Mouse (Mus musculus): Measurements from ENCODE around the gene Rplp2. TPM values are rescaled to one million over a fixed set of nuclear protein-coding genes. Genes with fewer than 3 reads are reported as not detected.

Gene Rplp2
- polyA plus RNA-seq, 1 experiment from 2014 or later = 1,138 TPM

DNA sequence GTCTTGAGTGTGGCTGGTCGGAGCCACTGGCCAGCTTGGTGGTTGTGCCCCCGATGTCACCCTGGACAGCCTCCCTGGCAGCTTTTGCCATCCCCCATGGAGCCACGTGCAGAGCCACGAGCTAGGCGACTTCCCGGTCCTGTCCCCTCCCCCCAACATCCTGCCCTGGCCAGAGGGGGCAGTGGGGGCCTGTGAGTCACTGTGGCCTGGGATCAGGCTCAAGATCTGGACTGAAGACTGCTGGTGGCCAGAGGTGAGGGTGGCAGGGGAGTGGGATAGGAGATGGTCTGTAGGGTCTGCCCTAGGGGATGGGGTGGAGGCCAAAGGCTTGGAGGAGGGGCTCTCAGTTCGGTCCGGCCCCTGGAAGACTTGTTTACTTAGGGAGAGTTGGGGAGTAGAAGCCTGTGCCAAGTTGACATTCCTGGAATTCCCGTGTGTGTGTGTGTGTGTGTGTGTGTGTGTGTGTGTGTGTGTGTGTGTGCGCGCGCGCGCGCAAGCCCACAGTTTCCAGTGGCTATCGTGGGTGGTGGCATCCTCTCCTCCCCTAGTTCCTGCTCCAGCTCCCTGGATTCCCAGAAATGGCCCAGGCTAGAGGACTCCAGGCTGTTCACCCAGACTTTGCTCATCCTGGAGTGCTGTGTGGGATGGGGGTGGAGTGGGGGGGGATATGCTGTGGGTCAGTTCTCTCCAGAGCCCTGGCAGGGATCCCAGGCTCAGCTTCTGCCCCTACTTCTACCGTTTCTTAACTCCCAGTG is 29.2 kb downstream of the Rplp2 start:
- Histone ChIP-seq H3K36me3 (peaks cover 14% of the 10 kb centered on the region), H3K9me3 (replicated peaks) (no peaks in the 10 kb centered on the region), H3K4me1 (peaks cover 55% of the 10 kb centered on the region), H3K4me3 (peak overlapping the region; percentile 86), H3K27ac (peak overlapping the region; percentile 98), H3K27me3 (ENCODE audit: low read depth, poor library complexity, severe bottlenecking) (peaks cover 10% of the 10 kb centered on the region; the same call in 1 of the 2 replicates)
- WGBS = 1% methylated on average over 11 of the region's 17 CpGs
- DNase-seq (ENCODE audit: low spot score) = peak; percentile 76

GRCm38 (mm10) chr7:141476981-141477370 is 29.8 kb downstream of the Rplp2 start:
- peak overlapping the region; percentile 98 for H3K27ac ChIP-seq
- no peaks in the 10 kb centered on the region for H3K9me3 ChIP-seq (replicated peaks)
- WGBS = 18% methylated on average over 7 of the region's 7 CpGs
- H3K4me1 ChIP-seq = peaks cover 61% of the 10 kb centered on the region
- no peak for DNase-seq (ENCODE audit: low spot score)
- peaks cover 15% of the 10 kb centered on the region for H3K27me3 ChIP-seq (ENCODE audit: low read depth, poor library complexity, severe bottlenecking)
- peak overlapping the region; percentile 86 for H3K4me3 ChIP-seq
- H3K36me3 ChIP-seq = peaks cover 10% of the 10 kb centered on the region

DNA sequence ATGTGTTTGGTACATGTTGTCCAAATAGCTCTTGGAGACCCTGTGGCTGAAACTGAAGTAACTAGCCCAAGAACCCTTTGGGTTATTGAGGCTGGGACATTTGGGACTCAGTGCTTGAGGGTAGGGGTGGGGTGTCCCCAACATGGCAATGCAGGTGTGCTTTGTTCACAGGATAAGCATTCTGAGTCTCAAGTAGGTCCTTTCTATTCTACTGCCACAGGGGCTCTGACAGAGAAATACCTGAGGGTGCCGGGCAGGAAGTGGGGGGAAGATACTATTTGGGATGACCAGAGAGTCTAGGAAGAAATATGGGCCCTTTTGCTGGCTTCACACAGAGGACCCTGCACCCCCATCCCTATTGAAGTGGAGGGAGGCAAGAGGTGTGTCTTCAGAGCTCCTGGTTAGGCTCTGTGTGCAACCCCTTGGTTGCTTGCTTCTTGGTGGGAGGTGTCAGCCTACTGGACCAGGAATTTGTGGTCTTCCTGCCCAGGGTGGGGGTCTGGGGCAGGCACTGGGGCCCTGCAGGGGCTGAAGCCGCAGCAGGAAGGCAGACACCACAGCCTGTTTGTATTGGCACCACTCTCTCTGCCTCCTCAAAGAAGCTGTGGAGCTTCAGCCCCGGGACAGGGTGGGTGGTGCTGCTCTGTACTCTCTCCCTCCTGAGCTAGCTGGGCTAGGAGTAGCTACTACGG is 30.6 kb downstream of the Rplp2 start:
- Histone ChIP-seq H3K4me3 (no peak overlapping the region), H3K36me3 (peaks cover 2% of the 10 kb centered on the region), H3K4me1 (peaks cover 68% of the 10 kb centered on the region), H3K9me3 (replicated peaks) (no peaks in the 10 kb centered on the region), H3K27ac (no peak overlapping the region), H3K27me3 (ENCODE audit: low read depth, poor library complexity, severe bottlenecking) (peaks cover 23% of the 10 kb centered on the region)
- WGBS = 74% methylated on average over 4 of the region's 4 CpGs
- no peak for DNase-seq (ENCODE audit: low spot score)

DNA sequence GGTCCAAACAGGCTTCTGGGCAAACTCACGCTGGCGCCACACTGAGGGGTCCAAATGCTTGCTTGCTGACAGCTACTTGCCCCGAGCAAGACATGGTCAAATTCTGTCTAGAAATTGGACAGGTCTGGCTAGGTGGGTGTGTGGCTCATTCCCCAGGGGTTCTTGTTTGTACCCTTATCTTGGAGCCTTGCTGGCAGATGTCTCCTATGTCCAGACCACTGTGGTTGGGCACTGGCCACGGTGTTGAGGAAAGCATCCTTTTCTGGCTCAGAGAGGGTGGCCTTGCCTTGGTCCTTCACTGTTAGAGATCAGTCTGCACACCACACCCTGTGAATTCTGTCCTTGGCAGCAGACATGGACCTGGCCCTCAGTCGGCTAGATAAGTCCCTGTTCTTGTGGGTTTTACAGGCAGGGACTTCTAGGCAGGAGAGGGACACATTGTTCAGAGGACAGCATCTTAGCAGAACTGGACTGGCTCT is 31.1 kb downstream of the Rplp2 start:
- DNase-seq (ENCODE audit: low spot score) = no peak
- no peak overlapping the region for H3K4me3 ChIP-seq
- no peaks in the 10 kb centered on the region for H3K36me3 ChIP-seq
- no peaks in the 10 kb centered on the region for H3K9me3 ChIP-seq (replicated peaks)
- H3K27me3 ChIP-seq (ENCODE audit: low read depth, poor library complexity, severe bottlenecking) = peaks cover 29% of the 10 kb centered on the region
- H3K4me1 ChIP-seq = peaks cover 69% of the 10 kb centered on the region
- no peak overlapping the region for H3K27ac ChIP-seq
- WGBS = 84% methylated on average over 5 of the region's 5 CpGs

DNA sequence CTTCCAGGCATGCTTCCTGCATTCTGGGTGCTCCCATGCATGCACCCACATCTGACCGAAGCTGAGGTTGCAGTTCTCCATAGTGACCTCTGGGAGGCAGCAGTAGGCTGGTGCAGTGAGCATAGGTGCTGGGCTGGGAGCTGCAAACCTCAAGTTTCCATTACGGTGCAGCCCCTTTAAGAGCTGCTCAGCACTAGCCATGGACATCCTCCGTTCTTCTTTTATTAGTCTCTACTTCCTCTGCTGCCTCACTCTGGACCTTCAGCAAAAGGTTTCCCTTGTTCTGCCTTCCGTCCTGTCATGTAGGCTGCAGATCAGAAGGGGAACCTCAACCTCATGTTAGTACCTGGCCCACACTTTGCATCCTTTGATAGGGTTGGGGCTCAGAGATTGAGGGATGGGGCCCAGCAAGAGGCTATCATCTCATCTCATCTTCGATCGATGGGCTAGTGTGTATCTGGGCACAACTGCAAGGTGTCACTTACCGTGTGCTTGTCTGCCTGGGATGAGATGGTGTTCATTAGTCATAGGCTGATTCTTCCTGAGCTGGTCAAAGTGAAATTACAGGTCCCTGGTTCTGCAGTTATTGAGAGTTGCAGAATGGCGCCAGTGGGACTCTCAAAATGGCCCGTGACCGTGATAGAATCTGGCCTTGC is 33.8 kb downstream of the Rplp2 start:
- H3K27me3 ChIP-seq (ENCODE audit: low read depth, poor library complexity, severe bottlenecking) = peaks cover 43% of the 10 kb centered on the region
- WGBS = 12% methylated on average over 10 of the region's 10 CpGs
- no peak overlapping the region for H3K27ac ChIP-seq
- peak; percentile 67 for DNase-seq (ENCODE audit: low spot score)
- no peaks in the 10 kb centered on the region for H3K9me3 ChIP-seq (replicated peaks)
- H3K4me3 ChIP-seq = peak overlapping the region; percentile 69
- peaks cover 47% of the 10 kb centered on the region for H3K4me1 ChIP-seq
- 0 out of 2 replicates have a peak, but pooled peaks cover 3% of the 10 kb centered on the region for H3K36me3 ChIP-seq

GRCm38 (mm10) chr7:141481498-141482401 is 34.6 kb downstream of the Rplp2 start:
- H3K27ac ChIP-seq = peak overlapping the region; percentile 67
- H3K9me3 ChIP-seq (replicated peaks) = no peaks in the 10 kb centered on the region
- DNase-seq (ENCODE audit: low spot score) = peak; percentile 78
- WGBS = under 1% methylated on average over 80 of the region's 81 CpGs
- H3K27me3 ChIP-seq (ENCODE audit: low read depth, poor library complexity, severe bottlenecking) = peaks cover 39% of the 10 kb centered on the region
- 0 out of 2 replicates have a peak, but pooled peaks cover 3% of the 10 kb centered on the region for H3K36me3 ChIP-seq
- H3K4me3 ChIP-seq = peak overlapping the region; percentile 69
- peaks cover 39% of the 10 kb centered on the region for H3K4me1 ChIP-seq

- peaks cover 39% of the 10 kb centered on the region for H3K27me3 ChIP-seq (ENCODE audit: low read depth, poor library complexity, severe bottlenecking)
- no peak overlapping the region; the same call in 1 of the 2 replicates for H3K27ac ChIP-seq
- 0 out of 2 replicates have a peak, but pooled peaks cover 3% of the 10 kb centered on the region for H3K36me3 ChIP-seq
- H3K4me3 ChIP-seq = peak overlapping the region; percentile 69
- DNase-seq (ENCODE audit: low spot score) = no peak
- H3K4me1 ChIP-seq = peaks cover 32% of the 10 kb centered on the region
- no peaks in the 10 kb centered on the region for H3K9me3 ChIP-seq (replicated peaks)
- 6% methylated on average over 11 of the region's 11 CpGs for WGBS
Observed at GRCm38 (mm10) chr7:141482531-141483024, 35.4 kb downstream of the Rplp2 start.

DNA sequence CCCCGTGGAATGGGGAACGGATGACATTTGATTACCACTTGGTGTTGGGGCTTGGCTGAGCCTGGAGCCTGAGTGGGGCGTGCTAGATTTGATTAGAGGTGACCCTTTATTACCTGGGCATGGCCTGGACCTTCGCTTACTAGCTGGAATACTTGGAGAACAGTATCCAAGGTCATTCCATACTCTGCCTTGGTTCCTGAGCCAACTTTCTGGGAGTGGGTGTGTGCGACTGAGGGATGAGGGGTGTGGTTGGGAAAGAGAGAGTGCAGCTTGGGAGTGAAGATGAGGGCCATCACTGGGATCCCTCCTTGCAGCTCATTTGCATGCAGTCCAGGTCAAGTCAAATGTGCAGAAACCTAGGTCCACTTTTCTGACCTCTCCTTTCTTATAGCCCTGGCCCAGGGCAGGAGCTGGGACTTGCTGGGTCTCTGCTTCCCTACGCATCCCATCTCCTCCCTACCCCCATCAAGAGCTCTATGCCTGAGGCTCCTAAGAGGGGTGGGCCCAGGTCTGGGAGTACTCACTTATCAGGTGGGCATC is 36.0 kb downstream of the Rplp2 start:
- Histone ChIP-seq H3K4me1 (peaks cover 26% of the 10 kb centered on the region), H3K9me3 (replicated peaks) (no peaks in the 10 kb centered on the region), H3K27me3 (ENCODE audit: low read depth, poor library complexity, severe bottlenecking) (peaks cover 39% of the 10 kb centered on the region), H3K4me3 (no peak overlapping the region), H3K27ac (no peak overlapping the region), H3K36me3 (0 out of 2 replicates have a peak, but pooled peaks cover 3% of the 10 kb centered on the region)
- no peak for DNase-seq (ENCODE audit: low spot score)
- 77% methylated on average over 6 of the region's 6 CpGs for WGBS

- no peak for DNase-seq (ENCODE audit: low spot score)
- 78% methylated on average over 5 of the region's 5 CpGs for WGBS
- H3K27ac ChIP-seq = no peak overlapping the region
- H3K4me1 ChIP-seq = peaks cover 23% of the 10 kb centered on the region
- no peaks in the 10 kb centered on the region for H3K9me3 ChIP-seq (replicated peaks)
- no peak overlapping the region for H3K4me3 ChIP-seq
- H3K36me3 ChIP-seq = 0 out of 2 replicates have a peak, but pooled peaks cover 3% of the 10 kb centered on the region
- H3K27me3 ChIP-seq (ENCODE audit: low read depth, poor library complexity, severe bottlenecking) = peaks cover 39% of the 10 kb centered on the region
Observed at GRCm38 (mm10) chr7:141484186-141485120, 37.3 kb downstream of the Rplp2 start.

- H3K27me3 ChIP-seq (ENCODE audit: low read depth, poor library complexity, severe bottlenecking) = peaks cover 39% of the 10 kb centered on the region
- WGBS = 74% methylated on average over 2 of the region's 2 CpGs
- no peak for DNase-seq (ENCODE audit: low spot score)
- H3K27ac ChIP-seq = no peak overlapping the region
- peaks cover 23% of the 10 kb centered on the region for H3K4me1 ChIP-seq
- no peaks in the 10 kb centered on the region for H3K9me3 ChIP-seq (replicated peaks)
- no peak overlapping the region for H3K4me3 ChIP-seq
- H3K36me3 ChIP-seq = 0 out of 2 replicates have a peak, but pooled peaks cover 3% of the 10 kb centered on the region
Observed at GRCm38 (mm10) chr7:141485186-141485585, 38.0 kb downstream of the Rplp2 start.

GRCm38 (mm10) chr7:141485606-141486005 is 38.4 kb downstream of the Rplp2 start:
- H3K4me3 ChIP-seq = no peak overlapping the region
- H3K36me3 ChIP-seq = 0 out of 2 replicates have a peak, but pooled peaks cover 3% of the 10 kb centered on the region
- DNase-seq (ENCODE audit: low spot score) = no peak
- no peaks in the 10 kb centered on the region for H3K9me3 ChIP-seq (replicated peaks)
- no peak overlapping the region for H3K27ac ChIP-seq
- 89% methylated on average over 2 of the region's 2 CpGs for WGBS
- peaks cover 23% of the 10 kb centered on the region for H3K4me1 ChIP-seq
- H3K27me3 ChIP-seq (ENCODE audit: low read depth, poor library complexity, severe bottlenecking) = peaks cover 39% of the 10 kb centered on the region
